Mouse (Mus musculus): ENCODE results near the gene Gm10337.

DNA sequence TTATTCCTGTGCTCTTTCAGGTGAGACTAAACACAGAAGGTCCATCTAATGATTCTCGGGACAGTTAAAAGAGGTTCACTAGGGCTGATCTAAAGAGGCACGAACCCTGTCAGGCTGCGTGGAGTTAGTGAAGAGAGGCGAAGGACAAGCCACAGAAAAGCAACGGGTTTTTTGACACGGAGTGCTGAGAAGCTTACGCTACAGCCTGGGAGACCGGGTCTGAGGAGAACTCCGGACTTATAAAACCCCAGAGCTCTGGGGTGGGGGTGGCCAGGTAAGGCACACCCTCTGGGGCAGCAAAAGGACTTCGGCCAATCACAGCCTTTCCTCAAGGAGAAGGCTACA lies 14.1 kb downstream of the Gm10337 start:
- peak; percentile 5; the same call in 1 of the 2 replicates for TF ChIP-seq SMC3 (IDR thresholded peaks at IDR 0.05; ENCODE audit: low read depth, low read length)
- peak; percentile 89 to 94 for TF ChIP-seq POLR2A (IDR thresholded peaks at IDR 0.05; ENCODE audit: control insufficient read depth in 1 of 2, insufficient read depth in 1 of 2, low read depth in 1 of 2, low read length in 2 of 2, poor library complexity in 1 of 2)
- peak; percentile 50; the same call in 1 of the 2 replicates for TF ChIP-seq SIN3A (IDR thresholded peaks at IDR 0.05; ENCODE audit: low read length)
- TF ChIP-seq JUND (IDR thresholded peaks at IDR 0.05; ENCODE audit: low read depth, low read length) = no peak
- no peak for TF ChIP-seq CHD1 (IDR thresholded peaks at IDR 0.05; ENCODE audit: low read depth, low read length)
- no peak for TF ChIP-seq POLR2AphosphoS5 (IDR thresholded peaks at IDR 0.05; ENCODE audit: borderline replicate concordance, low read depth, low read length)
- TF ChIP-seq TBP (IDR thresholded peaks at IDR 0.05; ENCODE audit: low read depth, low read length) = peak; percentile 96
- no peak for TF ChIP-seq MAFK (IDR thresholded peaks at IDR 0.05; ENCODE audit: borderline replicate concordance, low read depth, low read length)
- TF ChIP-seq USF1 (IDR thresholded peaks at IDR 0.05; ENCODE audit: low read depth, low read length) = no peak
- TF ChIP-seq CTCF (IDR thresholded peaks at IDR 0.05 in 2 of 3, conservative IDR thresholded peaks at IDR 0.05 in 1 of 3; ENCODE audit: control insufficient read depth in 1 of 3, insufficient read depth in 1 of 3, low read depth in 2 of 3, low read length in 3 of 3, poor library complexity in 1 of 3, severe bottlenecking in 1 of 3) = no peak
- TF ChIP-seq EP300 (IDR thresholded peaks at IDR 0.05; ENCODE audit: low read depth in 1 of 2, low read length in 2 of 2) = no peak

All from MEL (cell line).